Mouse (Mus musculus): ENCODE results near the gene Plce1.

The Plce1 gene

DNA sequence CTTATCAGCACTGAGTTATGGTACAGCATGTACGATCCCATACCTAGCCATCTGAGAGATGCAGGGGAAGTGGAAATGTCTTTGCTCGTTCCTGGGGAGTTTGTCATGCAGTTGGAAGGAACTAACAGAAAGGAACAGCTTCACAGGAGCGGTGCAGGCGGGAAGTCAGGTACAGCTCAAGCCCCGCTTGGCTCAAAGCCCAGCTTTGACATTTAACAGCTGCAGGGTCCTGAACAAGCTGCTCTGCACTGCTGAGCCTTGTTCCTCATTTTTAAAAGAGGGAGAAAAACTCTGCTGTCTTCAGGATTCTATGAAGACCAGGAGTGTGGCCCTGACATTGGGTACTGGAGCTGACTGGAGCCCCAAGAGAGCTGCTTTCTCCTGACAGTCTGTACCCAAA lies 106.7 kb downstream of the Plce1 start:
- no peak for DNase-seq (ENCODE audit: low spot score)

DNA sequence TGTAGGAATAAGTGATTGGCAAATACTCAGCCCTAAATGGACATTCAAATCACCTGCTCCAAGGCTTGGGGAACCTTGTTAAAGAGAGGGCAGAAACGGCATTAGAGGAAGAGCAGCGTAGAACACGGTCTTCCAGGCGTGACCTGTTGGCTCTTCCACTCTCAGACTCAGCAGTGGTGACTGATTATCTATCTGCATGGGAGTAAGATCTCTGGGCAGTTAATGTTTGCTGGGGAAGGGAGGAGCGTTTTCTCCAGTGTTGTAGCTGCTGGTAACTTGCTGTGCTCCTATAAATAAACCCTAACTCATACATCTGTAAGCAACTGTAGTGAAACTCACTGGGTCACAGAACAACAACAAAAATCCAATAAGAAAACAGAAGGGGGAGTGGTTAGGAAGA lies 108.6 kb downstream of the Plce1 start:
- no peak for DNase-seq (ENCODE audit: low spot score)

DNA sequence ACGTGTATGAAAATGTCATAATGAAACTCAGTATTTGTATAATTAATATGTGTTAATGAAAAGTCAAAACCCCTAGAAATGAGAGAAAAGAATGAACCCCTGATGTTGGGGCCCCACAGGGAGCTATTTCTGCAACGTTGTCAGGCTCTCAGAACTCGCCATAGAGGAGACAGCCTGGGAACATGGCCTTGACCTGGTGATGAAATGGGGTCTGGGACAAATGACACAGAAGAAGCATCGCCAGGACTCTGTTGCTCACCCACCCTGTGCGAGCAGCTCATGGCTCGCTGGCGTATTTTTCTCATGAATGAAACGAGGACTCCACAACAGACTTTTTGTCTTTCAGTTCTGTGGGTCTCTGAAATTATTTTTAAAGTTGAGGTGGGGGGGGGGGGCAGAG lies 109.0 kb downstream of the Plce1 start:
- no peak for DNase-seq (ENCODE audit: low spot score)

DNA sequence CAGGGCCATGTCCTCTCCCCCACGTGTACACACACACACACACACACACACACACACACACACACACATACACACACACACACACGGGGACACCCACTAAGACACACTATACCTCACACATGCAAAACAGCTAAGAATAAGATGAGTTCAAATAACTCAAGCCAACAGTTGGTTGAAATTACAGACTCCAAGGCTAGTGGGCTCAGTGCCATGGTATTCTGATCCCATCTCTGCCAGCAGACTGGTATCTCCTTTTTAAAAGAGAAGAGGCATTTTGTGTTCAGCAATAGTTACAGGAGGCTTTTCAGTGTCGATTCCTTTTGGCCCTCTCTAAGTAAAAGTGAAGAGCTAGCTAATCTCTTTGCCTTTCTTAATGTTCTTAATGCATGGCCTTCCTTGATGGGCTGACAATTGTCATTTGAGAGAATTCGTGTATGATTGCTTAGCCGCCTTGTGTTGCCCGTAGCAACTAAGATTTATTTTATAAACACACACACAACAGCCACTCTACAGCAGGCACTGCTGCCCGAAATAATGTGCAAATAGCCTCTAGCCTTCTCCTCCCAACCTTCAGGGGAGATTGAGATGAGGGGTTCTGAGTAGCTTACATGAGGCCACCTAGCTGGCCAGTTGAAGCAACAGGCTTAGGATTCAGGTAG lies 111.8 kb downstream of the Plce1 start:
- no peak for DNase-seq (ENCODE audit: low spot score)

DNA sequence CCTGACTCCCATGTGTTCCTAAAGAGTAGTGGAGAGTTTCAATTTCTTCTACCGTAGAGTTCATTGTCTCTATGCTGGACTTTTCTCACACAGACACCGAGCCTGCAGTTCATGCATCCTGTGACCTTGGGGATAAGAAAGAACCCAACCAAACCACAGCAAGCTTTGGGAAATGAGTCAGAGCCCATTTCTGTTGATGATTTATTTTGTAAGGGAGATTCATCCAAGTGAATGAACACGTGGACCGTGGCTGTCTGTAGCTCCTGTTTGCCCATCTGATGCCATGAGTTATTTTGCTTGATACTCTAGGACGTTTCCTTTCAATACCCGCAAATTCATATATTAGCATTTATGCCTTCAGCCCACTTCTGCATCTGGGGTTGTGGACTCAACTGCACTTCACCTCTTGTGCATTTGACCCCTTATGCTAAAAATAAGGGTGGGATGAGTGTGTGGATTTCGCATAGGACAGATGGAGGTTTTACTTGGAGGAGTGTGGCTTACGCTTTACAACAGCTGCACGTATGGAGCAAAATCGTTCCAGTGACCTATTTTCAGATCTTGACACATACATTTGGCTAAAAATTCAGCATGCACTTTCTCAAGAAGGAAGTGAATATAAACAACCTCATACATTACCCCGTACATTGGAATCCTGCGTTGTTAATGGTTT lies 112.5 kb downstream of the Plce1 start:
- DNase-seq (ENCODE audit: low spot score): no peak

DNA sequence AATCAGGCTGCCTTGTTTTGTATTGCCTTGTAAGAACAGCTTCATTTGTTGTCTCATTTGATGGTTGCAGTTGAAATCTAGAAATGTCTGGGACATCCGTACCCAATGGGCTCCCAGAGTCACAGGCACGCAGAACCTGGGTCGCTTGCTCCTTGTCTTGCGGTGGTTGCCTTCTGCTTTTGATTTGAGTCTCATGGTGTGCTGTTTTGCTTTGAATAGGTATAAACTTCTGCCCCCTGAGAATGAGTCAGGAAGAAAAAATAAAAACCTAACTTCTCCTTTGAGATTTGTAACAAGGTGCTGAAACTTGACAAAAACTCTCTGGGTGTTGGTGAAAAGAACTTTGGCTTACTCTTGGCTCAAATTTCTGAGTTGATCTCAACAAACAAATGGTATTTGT lies 115.2 kb downstream of the Plce1 start:
- no peak for DNase-seq (ENCODE audit: low spot score)

DNA sequence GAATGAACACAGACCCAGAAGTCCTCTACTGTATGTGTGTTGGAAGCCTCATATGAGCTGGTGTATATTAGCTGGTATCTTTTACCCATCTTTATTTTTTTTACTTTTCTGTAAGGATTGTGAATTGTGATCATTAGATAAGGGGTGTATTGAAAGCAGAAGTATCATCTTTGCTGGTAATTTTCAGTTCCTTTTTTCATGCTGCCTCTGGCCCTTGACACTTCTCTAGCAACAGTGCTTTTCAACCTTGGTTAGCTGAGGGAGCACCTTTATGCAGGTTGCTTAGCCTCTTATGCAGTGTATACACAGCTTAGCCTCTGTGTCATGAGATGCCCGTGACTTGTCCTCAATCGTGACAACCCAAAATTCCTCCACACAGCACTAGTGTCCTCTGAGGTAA lies 116.5 kb downstream of the Plce1 start:
- no peak for DNase-seq (ENCODE audit: low spot score)

DNA sequence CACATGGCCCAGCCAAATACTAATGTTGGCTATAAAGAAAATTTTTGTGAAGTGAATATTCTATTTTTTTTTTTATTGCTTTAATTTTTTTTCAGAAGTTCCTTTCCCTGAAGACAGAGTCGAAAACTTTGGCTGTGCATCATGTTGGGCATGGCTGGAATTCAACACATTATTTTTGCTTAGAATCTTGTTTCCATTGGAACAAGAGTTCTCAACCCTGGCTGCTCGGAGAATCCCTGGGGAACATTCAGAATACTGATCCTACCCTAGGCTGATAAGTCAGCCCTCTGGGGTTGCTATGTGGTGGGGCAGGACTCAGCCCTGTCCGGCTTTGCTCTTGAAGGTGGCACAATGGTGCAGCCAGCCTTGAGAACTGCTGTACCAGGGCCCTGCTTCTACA lies 118.1 kb downstream of the Plce1 start:
- DNase-seq (ENCODE audit: low spot score): no peak

DNA sequence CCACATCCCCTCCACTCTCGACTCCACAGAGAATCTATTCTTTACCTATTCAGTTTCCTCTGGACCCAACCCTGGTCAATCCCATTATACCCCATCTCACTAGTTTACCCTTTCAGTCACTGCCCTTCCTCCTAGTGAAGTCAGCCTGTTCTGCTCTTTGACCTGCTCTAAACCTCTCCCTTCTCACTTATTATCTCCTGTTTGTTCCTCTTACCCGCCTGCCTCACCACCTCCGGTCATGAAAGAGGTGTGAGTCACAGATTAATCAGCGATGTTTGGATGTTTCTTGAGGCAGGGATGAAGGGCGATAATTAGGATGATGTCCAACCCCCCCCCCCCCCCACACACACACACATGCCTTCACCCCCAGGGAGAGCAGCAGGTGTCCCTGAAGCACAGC lies 120.2 kb downstream of the Plce1 start:
- DNase-seq (ENCODE audit: low spot score): no peak

DNA sequence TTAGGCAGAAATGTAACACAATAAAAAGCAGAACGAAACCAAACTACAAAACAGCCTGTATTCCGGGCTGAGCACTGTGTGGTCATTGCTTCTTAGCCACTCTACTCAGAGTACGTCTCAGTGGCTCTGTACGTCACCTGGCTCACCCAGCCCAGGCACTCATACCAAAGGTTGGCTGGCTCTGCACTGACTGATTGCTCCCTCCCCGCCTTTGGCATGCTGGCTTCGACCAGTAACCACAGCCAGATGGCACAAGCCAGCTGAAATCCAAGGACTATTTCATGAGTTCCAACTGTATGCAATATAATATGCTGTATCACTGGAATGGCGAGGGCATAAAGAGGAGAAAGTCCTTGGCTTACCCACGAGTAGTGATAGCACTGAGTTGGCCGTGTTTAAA lies 121.9 kb downstream of the Plce1 start:
- DNase-seq (ENCODE audit: low spot score): no peak

DNA sequence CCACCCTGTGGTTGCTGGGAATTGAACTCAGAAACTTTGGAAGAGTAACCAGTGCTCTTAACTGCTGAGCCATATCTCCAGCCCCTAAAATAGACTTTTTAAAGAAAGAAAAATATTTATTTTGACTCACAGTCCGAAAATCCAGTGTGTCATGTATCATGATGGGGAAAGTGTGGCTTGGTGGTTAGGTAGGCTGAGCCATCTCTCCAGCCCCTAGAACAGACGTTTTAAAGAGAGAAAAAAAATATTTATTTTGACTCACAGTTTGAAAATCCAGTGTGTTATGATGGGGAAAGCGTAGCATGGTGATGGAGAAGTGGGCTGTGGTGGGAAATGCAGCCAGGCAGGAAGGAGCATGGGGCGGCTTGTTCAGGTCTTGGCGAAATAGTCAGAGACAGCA lies 126.3 kb downstream of the Plce1 start:
- DNase-seq (ENCODE audit: low spot score): no peak

DNA sequence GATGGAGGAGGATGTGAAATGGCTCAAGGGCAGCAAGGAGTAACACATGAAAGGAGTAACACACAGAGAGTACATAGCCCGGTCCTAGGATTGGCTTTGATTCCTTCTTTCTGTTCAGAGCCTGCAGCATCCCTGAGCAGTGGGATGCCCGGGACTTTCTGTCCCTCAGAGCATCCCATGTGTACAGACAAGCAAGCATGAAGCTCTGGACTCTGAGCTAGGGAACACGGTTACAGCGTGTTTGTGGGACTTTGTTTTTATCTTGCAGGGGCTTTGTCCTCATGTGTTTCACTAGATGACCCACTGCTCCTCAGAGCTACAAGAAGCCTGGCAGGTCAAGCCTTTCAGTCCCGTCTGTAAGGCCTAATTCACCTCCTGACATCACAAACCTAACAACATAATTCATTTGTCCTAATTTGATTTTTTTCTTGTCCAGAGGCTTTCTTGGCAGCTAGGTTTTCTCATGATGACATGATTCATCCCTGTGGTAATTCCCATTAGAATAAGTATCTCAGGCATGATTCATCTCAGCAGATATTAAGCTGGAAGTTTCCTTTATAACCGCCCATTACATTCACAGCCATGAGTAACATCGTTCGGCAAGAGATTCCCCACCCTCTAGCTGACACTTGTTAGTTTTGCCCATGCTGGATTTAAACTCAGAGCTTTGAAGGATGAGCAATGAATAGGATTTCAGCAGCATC lies 128.2 kb downstream of the Plce1 start:
- DNase-seq (ENCODE audit: low spot score): no peak

DNA sequence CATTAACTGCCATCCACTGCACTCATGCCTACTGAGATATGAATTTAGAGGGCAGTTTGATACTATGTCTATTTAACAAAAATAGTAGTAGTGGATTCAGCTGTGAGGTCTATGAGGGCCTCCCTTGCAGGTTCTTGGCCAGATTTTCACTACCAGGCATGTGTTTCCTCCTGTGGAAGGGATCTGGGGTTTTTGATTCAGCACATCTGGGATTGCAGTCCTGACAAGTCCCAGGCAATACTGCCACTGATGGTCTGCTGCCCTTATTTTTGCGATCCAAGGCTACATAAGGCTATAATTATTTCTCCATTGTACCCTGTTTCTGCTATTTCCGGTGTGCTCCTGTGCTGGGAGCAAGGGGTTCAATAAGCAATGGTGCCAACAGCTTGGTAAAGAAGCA lies 129.4 kb downstream of the Plce1 start:
- DNase-seq (ENCODE audit: low spot score): no peak

DNA sequence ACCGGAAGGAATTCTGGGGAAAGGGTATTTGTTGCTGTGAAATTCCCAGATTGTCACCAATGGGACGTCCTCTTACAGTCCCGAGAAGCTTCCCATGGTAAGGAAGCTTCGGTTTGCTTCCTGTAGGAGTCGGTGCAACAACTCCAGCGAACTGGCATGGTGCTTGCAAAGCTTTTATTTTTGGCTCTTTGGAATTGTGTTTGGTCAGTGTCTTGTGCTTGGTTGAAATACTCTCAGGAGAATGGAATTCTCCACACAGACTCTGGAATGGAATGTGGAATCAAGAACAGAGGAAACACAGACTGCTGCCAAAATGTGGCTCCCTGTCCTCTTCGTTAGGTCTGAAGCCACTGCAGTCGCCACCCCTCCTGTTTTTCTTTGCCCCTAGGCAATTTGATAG lies 129.9 kb downstream of the Plce1 start:
- no peak for DNase-seq (ENCODE audit: low spot score)

DNA sequence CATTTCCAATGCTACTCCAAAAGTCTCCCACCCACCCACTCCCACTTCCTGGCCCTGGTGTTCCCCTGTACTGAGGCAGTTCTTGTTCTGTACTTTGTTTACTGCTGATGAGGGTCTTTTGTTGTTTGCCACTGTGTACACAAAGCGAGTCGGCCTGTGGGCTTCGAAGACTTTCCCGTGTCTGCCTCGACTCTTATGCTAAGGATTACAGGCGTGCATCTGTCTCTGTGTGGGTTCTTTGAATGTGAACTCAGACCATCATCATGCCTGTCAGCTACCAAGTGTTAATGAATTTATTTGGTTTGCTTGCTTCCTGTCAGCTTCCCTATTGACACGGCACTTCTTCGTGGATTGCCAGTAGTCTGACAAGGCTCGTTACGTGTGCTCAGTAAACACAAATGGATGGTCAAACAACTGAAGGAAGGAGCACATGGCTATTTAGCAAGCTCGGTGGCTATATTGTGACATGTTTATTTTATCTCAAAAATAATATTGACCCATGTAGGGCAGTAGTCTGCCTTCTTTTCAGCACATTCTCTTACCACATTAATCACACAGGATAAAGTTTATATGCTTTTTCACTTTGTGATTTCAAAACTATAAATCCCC lies 133.3 kb downstream of the Plce1 start:
- no peak for DNase-seq (ENCODE audit: low spot score)

DNA sequence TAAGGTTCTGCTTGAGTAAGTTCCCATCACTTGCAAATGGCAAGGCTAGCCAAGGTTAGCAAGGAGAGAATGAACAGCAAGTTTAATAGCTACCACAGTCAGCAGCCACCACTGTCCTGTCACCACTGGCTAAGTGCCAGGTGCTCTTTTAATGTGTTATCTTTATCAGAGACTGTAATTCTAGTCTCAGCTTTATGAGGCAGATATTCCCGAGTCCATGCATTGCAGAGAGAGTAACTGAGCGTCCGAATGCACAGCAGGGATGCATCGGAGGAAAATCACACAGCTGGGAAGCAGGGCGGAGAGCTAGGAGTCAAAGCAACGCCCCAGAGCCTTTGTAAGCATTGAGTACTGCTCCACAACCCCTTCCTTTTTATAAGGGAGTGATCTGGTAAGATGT lies 134.4 kb downstream of the Plce1 start:
- no peak for DNase-seq (ENCODE audit: low spot score)

DNA sequence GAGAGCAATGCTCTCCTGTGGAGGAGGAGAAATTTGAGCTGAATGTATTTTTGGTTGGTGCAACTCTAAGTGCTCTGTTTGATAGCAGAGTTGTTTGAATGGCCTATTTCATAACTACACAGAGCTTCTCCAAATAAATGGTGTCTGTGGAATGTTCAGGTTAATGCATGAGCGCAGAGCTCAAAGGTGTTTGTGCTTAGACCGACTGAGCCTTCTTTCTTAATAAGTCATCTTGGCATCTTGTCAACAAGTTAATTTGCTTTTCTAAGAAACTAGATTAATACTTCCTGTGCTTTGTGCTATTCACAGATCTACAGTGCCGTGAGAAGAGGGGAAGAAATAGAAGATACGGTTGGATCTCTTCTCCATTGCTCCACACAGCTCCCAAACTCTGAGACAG lies 139.2 kb downstream of the Plce1 start:
- DNase-seq (ENCODE audit: low spot score): no peak

DNA sequence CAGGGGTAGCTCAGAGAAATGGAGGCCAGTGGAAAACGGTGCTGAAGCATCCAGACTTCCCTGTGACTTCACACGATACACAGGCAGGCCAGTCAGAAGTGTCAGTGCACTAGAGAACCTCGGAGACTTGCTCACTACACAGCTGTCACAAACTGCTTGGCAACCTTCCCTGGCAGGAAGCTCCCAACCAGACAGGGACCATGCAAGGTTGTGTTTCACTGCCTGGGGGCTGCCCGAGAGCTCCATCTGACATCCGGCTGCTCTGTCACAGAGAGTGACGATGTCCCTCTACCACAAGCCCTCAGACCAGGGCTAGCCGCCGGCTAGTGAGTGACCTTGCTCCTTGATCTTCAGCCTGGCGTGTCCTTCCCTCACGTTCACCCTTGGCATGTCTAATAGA lies 140.6 kb downstream of the Plce1 start:
- DNase-seq (ENCODE audit: low spot score): peak; percentile 18

DNA sequence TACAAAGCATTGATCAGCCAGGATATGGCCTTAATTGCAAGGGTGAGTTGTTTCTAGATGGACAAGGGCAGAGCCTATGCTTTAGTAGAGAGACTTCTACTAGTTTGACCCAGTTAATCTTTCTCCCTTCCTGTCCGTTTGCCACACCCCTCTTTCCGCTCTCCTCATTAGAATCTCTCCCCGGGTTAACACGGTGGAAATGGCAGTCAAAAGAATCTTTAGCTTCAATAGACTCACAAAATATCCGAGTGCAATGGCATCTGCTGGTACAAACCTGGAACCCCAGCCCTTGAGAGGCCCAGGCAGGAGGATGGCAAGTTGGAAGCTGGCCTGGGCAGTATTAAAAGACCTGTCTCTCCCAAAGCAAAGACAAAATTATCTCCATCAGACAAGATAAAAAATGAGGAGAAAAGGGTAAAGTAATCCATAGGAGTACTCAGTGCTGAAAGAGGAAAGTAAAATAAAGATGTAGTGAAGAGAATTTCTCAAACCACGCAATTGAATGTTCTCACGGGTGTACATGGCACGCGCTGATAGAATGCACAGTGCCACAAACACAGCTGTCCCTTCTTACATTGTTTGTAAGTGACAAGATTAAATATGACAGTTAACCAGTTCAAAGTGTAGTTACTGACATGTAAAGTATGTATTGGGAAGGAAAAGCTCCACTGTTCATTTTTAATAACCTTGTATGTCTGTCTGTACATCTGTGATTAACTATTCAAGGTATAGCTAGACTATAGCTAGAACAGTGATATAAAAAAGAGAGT lies 145.5 kb downstream of the Plce1 start:
- DNase-seq (ENCODE audit: low spot score): no peak

DNA sequence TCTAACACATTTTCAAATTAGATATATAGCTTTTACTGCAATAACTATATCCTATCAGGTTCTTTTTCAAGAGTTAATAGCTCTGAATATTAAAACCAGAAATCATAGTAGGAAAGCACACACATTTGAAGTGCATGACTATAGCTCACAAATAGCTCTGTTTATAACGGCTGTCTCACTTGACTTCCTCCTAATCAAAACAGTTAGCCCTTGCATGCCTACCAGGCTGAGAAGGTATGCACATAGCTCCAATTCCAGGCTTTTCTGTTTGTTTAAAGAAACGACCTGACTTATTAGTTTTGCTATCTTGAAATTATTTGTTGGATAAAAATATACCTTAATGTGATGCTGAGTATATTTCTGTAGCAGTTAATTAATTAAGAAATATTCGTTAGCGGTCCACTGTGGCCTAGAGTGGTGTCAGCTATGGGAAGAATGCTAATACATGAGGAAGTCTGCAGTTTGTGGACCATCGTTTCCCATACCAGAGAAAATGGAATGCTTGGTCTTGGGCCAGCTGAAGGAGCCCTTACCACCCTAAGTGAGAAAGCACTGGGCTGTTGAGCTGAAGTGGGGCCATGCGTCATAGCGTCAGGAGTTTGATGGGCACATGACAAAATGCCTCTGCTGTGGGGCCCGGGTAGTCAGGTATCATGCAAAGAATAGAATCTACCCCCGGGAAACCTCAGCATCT lies 146.3 kb downstream of the Plce1 start:
- no peak for DNase-seq (ENCODE audit: low spot score)

DNA sequence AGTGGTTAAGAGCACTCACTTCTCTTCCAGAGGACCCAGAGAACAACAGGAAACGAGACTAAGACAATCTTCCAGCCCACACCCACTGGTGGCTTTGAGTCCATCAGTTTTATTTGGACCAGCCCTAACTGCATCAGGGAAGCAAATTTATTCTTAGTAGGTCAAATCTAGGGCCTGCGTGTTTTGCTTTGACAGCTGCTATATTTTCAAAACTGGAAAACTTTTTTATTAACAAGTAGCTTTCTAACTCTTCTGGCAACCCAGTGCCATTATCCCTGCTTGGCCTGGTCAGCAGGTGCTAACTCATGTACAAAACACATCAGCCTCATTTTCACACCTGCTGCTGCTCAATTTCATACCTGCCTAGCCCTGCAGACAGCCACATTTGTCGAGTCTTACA lies 151.3 kb downstream of the Plce1 start:
- DNase-seq (ENCODE audit: low spot score): no peak

DNA sequence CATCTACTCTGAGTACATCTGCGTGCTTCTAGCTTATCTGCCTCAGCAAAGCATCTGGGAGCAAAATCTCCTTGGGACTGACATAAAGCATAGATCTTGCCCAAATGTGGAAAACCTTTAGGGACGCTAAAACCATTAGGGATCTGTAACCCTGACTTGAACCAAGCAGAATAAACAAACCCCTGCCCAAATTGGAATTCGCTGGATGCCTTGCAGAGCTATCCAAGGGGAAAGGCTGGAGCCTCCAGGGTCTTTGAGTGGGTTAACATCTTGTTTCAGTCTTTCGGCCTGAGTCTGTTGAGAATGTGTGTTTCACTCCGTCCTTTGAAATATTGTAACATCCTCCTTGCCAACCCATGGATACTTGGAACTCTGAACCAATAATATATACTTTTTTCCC lies 152.4 kb downstream of the Plce1 start:
- DNase-seq (ENCODE audit: low spot score): no peak
